Mouse (Mus musculus) CH12.LX (cell line): ENCODE results near the gene Klk6.

Experiments
- CTCF ChIP-seq, 2 experiments: IDR thresholded peaks in 1 of 2; conservative IDR thresholded peaks in 1 of 2; 2 replicates each; pipeline ENCODE4 v1.5.1; 2011 to 2012; ENCODE audit warnings: low read depth in 2 of 2, low read length in 2 of 2, improper control_type of control experiment in 1 of 2, inconsistent platforms in 1 of 2, mild to moderate bottlenecking in 1 of 2, moderate library complexity in 1 of 2
- EP300 ChIP-seq: IDR thresholded peaks from 2 replicates; pipeline ENCODE4 v1.6.1; 2011; ENCODE audit warnings: low read length, improper control_type of control experiment
- HCFC1 ChIP-seq: IDR thresholded peaks from 2 replicates; pipeline ENCODE4 v1.6.1; 2012; ENCODE audit warnings: low read depth, mild to moderate bottlenecking, inconsistent platforms, low read length, improper control_type of control experiment
- POLR2A ChIP-seq: IDR thresholded peaks from 2 replicates; pipeline ENCODE4 v1.6.1; 2011; ENCODE audit warnings: low read depth, mild to moderate bottlenecking, improper control_type of control experiment, low read length

DNA sequence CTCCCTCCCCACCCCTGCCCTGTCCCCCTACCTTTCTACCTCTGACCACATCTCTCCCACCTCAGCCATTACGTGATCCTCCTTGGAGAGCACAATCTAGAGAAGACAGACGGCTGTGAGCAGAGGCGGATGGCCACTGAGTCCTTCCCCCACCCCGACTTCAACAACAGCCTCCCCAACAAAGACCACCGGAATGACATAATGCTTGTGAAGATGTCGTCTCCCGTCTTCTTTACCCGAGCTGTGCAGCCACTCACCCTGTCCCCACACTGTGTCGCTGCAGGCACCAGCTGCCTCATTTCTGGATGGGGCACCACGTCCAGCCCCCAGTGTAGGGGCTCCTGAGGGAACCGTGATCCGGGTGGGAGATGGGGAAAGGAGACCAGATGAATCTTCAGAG lies 46.9 kb upstream of the Klk6 start:
- TF ChIP-seq CTCF (conservative IDR thresholded peaks at IDR 0.05 in 1 of 2, IDR thresholded peaks at IDR 0.05 in 1 of 2; ENCODE audit: low read depth in 2 of 2, low read length in 2 of 2) (no peak), EP300 (no peak), POLR2A (no peak), HCFC1 (no peak)
